Mouse (Mus musculus): ENCODE measurements around the gene Krt80. TPM values are rescaled to one million over a fixed set of nuclear protein-coding genes. Genes with fewer than 3 reads are reported as not detected.

The Krt80 gene
- polyA plus RNA-seq, 1 experiment: 14.2 TPM

DNA sequence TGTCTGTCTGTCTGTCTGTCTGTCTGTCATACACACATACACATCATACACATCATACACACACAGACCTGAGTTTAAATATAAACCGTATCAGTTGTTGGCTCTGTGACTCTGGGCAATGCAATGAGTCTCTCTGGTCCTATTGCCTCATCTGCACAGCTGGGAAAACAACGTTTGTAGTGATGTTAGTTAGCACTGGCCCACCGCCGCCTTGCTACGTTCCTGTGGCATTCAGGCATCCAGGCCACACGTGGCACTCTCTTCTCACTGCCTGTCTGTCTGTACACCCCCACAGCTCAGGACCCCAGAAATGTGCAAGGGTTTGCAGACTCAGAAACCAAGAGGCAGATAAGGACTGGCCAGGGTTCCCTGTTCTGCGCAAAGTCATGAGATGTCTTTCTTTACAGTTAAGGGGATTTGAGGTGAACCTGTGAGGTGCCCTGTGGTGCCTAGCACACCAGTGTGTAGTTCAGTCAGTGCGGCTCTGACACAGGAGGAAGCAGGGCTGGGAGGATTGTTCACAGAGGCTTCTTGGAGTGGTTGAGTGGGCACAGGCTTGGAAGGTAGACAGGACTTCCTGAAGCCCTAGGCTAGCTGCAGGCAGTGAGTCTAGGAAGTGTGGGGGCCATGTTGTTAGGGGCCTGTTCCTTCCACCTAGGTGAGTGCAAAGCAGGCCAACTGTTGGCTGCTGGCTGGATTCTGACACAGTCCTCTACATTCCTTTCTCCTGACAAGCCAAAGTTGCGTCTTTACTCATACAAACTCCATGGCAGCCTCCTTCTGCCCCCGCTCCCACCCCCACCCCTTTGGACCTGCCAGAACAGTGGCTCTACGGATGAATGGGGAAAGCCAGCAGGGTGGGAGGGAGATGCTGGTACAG is 1.2 kb downstream of the Krt80 start:
- no peak overlapping the region for H3K27ac ChIP-seq (ENCODE audit: insufficient read depth, low read depth, low read length)
- DNase-seq: no peak
- WGBS: 86% methylated on average over 11 of the region's 11 CpGs

GRCm38 (mm10) chr15:101368015-101368414 is 1.9 kb downstream of the Krt80 start:
- Histone ChIP-seq H3K27ac (ENCODE audit: insufficient read depth, low read depth, low read length) (no peak overlapping the region), H3K4me1 (ENCODE audit: control insufficient read depth, insufficient read depth, low read length) (peaks cover 14% of the 10 kb centered on the region), H3K36me3 (ENCODE audit: control insufficient read depth, insufficient read depth, low read length) (no peaks in the 10 kb centered on the region), H3K27me3 (replicated peaks; ENCODE audit: control insufficient read depth, insufficient read depth, low read length) (no peaks in the 10 kb centered on the region), H3K4me3 (ENCODE audit: insufficient read depth, low read depth, low read length) (no peak overlapping the region)
- TF ChIP-seq POLR2A (IDR thresholded peaks at IDR 0.05; ENCODE audit: low read depth, low read length) (no peak), CTCF (conservative IDR thresholded peaks at IDR 0.05; ENCODE audit: insufficient read depth, insufficient read length, low read depth, low read length) (no peak)
- 78% methylated on average over 6 of the region's 6 CpGs for WGBS
- no peak for DNase-seq

More for the DNA sequence above, 1.2 kb downstream of the Krt80 start:
- Histone ChIP-seq H3K4me1 (ENCODE audit: control insufficient read depth, insufficient read depth, low read length) (peaks cover 14% of the 10 kb centered on the region), H3K4me3 (ENCODE audit: insufficient read depth, low read depth, low read length) (no peak overlapping the region), H3K27me3 (replicated peaks; ENCODE audit: control insufficient read depth, insufficient read depth, low read length) (no peaks in the 10 kb centered on the region), H3K36me3 (ENCODE audit: control insufficient read depth, insufficient read depth, low read length) (no peaks in the 10 kb centered on the region)
- TF ChIP-seq POLR2A (IDR thresholded peaks at IDR 0.05; ENCODE audit: low read depth, low read length) (no peak), CTCF (conservative IDR thresholded peaks at IDR 0.05; ENCODE audit: insufficient read depth, insufficient read length, low read depth, low read length) (no peak)

- Histone ChIP-seq H3K27me3 (replicated peaks; ENCODE audit: control insufficient read depth, insufficient read depth, low read length) (no peaks in the 10 kb centered on the region), H3K36me3 (ENCODE audit: control insufficient read depth, insufficient read depth, low read length) (no peaks in the 10 kb centered on the region), H3K4me3 (ENCODE audit: insufficient read depth, low read depth, low read length) (no peak overlapping the region), H3K4me1 (ENCODE audit: control insufficient read depth, insufficient read depth, low read length) (peaks cover 13% of the 10 kb centered on the region), H3K27ac (ENCODE audit: insufficient read depth, low read depth, low read length) (no peak overlapping the region)
- 82% methylated on average over 8 of the region's 8 CpGs for WGBS
- DNase-seq: no peak
- no peak for TF ChIP-seq POLR2A (IDR thresholded peaks at IDR 0.05; ENCODE audit: low read depth, low read length)
- TF ChIP-seq CTCF (conservative IDR thresholded peaks at IDR 0.05; ENCODE audit: insufficient read depth, insufficient read length, low read depth, low read length): no peak
Measured at GRCm38 (mm10) chr15:101367497-101367896, 2.5 kb downstream of the Krt80 start.

- TF ChIP-seq CTCF (conservative IDR thresholded peaks at IDR 0.05; ENCODE audit: insufficient read depth, insufficient read length, low read depth, low read length): no peak
- no peak for TF ChIP-seq POLR2A (IDR thresholded peaks at IDR 0.05; ENCODE audit: low read depth, low read length)
- peaks cover 8% of the 10 kb centered on the region; the same call in 1 of the 2 replicates for H3K4me1 ChIP-seq (ENCODE audit: control insufficient read depth, insufficient read depth, low read length)
- H3K27me3 ChIP-seq (replicated peaks; ENCODE audit: control insufficient read depth, insufficient read depth, low read length): no peaks in the 10 kb centered on the region
- H3K27ac ChIP-seq (ENCODE audit: insufficient read depth, low read depth, low read length): no peak overlapping the region
- no peaks in the 10 kb centered on the region for H3K36me3 ChIP-seq (ENCODE audit: control insufficient read depth, insufficient read depth, low read length)
- H3K4me3 ChIP-seq (ENCODE audit: insufficient read depth, low read depth, low read length): no peak overlapping the region
- WGBS: 79% methylated on average over 2 of the region's 2 CpGs
- no peak for DNase-seq
Measured at GRCm38 (mm10) chr15:101366926-101367325, 3.0 kb downstream of the Krt80 start.

DNA sequence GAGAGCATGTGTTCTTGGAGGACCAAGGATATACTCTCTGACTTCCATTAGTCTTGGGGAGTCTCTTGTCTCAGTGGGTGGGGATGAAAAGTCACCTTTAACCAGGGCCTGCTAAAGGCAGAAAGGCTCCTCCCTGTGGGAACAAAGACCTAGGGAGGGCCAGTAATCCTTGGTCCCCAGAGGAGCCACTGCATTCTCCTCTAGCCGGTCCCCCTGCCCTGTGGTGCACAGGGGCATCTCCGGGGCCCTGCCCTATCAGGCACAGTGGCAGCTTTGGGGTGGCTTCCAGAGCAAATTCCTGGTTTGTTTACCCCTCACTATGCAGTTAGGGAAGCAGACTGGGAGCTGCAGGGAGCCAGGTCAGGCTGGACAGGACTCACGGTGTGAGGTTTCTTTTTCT is 3.5 kb downstream of the Krt80 start:
- Histone ChIP-seq H3K27ac (ENCODE audit: insufficient read depth, low read depth, low read length) (no peak overlapping the region), H3K4me1 (ENCODE audit: control insufficient read depth, insufficient read depth, low read length) (peaks cover 6% of the 10 kb centered on the region; the same call in 1 of the 2 replicates), H3K27me3 (replicated peaks; ENCODE audit: control insufficient read depth, insufficient read depth, low read length) (no peaks in the 10 kb centered on the region), H3K36me3 (ENCODE audit: control insufficient read depth, insufficient read depth, low read length) (no peaks in the 10 kb centered on the region), H3K4me3 (ENCODE audit: insufficient read depth, low read depth, low read length) (no peak overlapping the region)
- no peak for TF ChIP-seq CTCF (conservative IDR thresholded peaks at IDR 0.05; ENCODE audit: insufficient read depth, insufficient read length, low read depth, low read length)
- no peak for TF ChIP-seq POLR2A (IDR thresholded peaks at IDR 0.05; ENCODE audit: low read depth, low read length)
- 77% methylated on average over 3 of the region's 3 CpGs for WGBS
- DNase-seq: no peak

DNA sequence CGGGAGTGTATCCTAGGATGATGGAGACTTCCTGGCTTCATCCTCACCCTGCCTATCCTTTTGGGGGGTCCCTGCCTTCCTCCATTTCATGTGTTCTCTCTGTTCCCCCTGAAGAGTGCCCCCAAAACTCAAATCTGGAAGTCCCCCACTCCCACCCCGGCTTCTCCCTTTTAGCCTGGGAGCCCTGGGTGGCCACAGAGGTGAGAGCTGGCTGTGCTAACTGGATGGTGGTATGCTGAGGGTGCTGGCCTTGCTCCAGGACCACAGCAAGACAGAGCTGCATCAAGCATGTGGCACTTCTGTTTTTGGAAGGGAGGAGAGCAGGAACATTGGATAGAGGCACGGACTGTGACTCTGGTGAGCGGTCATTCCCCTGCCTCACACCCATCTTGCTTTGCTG is 4.2 kb downstream of the Krt80 start:
- 66% methylated on average over 4 of the region's 4 CpGs for WGBS
- Histone ChIP-seq H3K36me3 (ENCODE audit: control insufficient read depth, insufficient read depth, low read length) (no peaks in the 10 kb centered on the region), H3K4me1 (ENCODE audit: control insufficient read depth, insufficient read depth, low read length) (peaks cover 4% of the 10 kb centered on the region; the same call in 1 of the 2 replicates), H3K27me3 (replicated peaks; ENCODE audit: control insufficient read depth, insufficient read depth, low read length) (no peaks in the 10 kb centered on the region), H3K27ac (ENCODE audit: insufficient read depth, low read depth, low read length) (peak overlapping the region; percentile 12; the same call in 1 of the 2 replicates), H3K4me3 (ENCODE audit: insufficient read depth, low read depth, low read length) (no peak overlapping the region)
- no peak for TF ChIP-seq POLR2A (IDR thresholded peaks at IDR 0.05; ENCODE audit: low read depth, low read length)
- no peak for TF ChIP-seq CTCF (conservative IDR thresholded peaks at IDR 0.05; ENCODE audit: insufficient read depth, insufficient read length, low read depth, low read length)
- DNase-seq: no peak

DNA sequence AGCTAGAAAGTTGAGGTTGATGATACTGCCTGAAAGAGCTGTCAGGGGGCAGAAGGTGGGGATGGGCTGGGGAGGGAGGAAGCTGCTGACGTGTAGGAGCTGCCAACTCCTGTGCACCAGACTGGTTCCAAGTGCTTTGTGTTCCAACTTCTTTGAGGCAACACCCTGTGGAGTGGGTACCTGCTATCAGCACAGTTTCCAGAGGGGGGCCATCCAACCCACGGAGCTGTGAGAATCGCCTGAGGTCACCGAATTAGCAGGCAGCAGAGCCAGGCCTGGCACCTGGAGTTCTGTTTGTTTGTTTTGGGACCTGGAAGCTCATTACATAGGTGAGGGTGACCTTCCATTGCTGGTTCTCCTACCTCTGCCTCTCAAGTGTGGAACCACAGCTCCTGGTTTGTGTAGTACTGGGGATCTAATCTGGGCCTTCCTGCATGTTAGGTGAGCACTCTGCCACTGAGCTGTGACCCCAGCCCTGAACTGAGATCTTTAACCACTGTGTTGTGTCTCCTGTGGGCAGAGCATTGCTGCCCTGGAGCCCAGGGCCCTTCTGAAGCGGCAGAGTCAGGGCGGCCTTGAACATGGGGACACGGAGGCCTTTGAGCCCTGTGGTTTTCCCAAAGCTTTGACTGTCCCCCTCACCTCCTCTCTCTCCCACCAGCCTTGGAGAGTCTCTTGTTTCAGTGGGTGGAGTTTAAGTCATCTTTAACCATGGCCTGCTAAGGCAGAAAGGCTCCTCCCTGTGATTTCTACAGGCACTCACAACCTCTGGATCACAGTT is 4.9 kb downstream of the Krt80 start:
- no peak for TF ChIP-seq CTCF (conservative IDR thresholded peaks at IDR 0.05; ENCODE audit: insufficient read depth, insufficient read length, low read depth, low read length)
- WGBS: 75% methylated on average over 7 of the region's 7 CpGs
- H3K4me1 ChIP-seq (ENCODE audit: control insufficient read depth, insufficient read depth, low read length): peaks cover 4% of the 10 kb centered on the region; the same call in 1 of the 2 replicates
- no peaks in the 10 kb centered on the region for H3K27me3 ChIP-seq (replicated peaks; ENCODE audit: control insufficient read depth, insufficient read depth, low read length)
- no peaks in the 10 kb centered on the region for H3K36me3 ChIP-seq (ENCODE audit: control insufficient read depth, insufficient read depth, low read length)
- peak overlapping the region; percentile 12; the same call in 1 of the 2 replicates for H3K27ac ChIP-seq (ENCODE audit: insufficient read depth, low read depth, low read length)
- DNase-seq: peak; percentile 56
- no peak overlapping the region for H3K4me3 ChIP-seq (ENCODE audit: insufficient read depth, low read depth, low read length)

All from kidney, adult 2 months (tissue).